8 mouse cellular contexts compared by ENCODE assay signal in genomic region chr11:54438366-54438781, GRCm38 (mm10). TPM values are rescaled to one million over a fixed set of nuclear protein-coding genes. Genes with fewer than 3 reads are reported as not detected.
DNase-seq lines count a peak whose midpoint lies in the region; ATAC-seq and TF ChIP-seq lines count a peak whose summit lies in the region.

No protein-coding gene starts in this region.

- no peaks in the 10 kb centered on the region for H3K9me3 ChIP-seq in intestine, embryonic 14.5 days (ENCODE audit: control insufficient read depth, low read length)
- H3K9me3 ChIP-seq in midbrain, embryonic 16.5 days (replicated peaks; ENCODE audit: control insufficient read depth, low read length, poor library complexity, severe bottlenecking): no peaks in the 10 kb centered on the region
- H3K9me3 ChIP-seq in stomach, embryonic 16.5 days (replicated peaks; ENCODE audit: control insufficient read depth, low read length): no peaks in the 10 kb centered on the region

- H3K79me2 ChIP-seq in liver, adult 2 months (ENCODE audit: control insufficient read depth, insufficient read depth, low read length): peaks cover 19% of the 10 kb centered on the region; the same call in 1 of the 2 replicates

- peak overlapping the region; percentile 82 for H3K4me2 ChIP-seq in intestine, embryonic 14.5 days (ENCODE audit: low read length)
- H3K4me2 ChIP-seq in midbrain, embryonic 16.5 days (ENCODE audit: low read length): peak overlapping the region; percentile 71
- peak overlapping the region; percentile 78 for H3K4me2 ChIP-seq in stomach, embryonic 16.5 days (ENCODE audit: low read depth, low read length)

- H3K36me3 ChIP-seq in intestine, embryonic 14.5 days (ENCODE audit: control insufficient read depth, insufficient read depth, low read length): no peaks in the 10 kb centered on the region
- H3K36me3 ChIP-seq in liver, adult 2 months (ENCODE audit: control insufficient read depth, insufficient read depth, low read length): no peaks in the 10 kb centered on the region
- H3K36me3 ChIP-seq in midbrain, embryonic 16.5 days (ENCODE audit: control insufficient read depth, insufficient read depth, low read length): no peaks in the 10 kb centered on the region
- no peaks in the 10 kb centered on the region for H3K36me3 ChIP-seq in stomach, embryonic 16.5 days (ENCODE audit: control insufficient read depth, insufficient read depth, low read length)

- peak overlapping the region; percentile 90 for H3K9ac ChIP-seq in intestine, embryonic 14.5 days (ENCODE audit: low read length)
- H3K9ac ChIP-seq in liver, adult 2 months (ENCODE audit: low read depth, low read length): peak overlapping the region; percentile 99
- H3K9ac ChIP-seq in midbrain, embryonic 16.5 days (ENCODE audit: low read depth, low read length): peak overlapping the region; percentile 92
- peak overlapping the region; percentile 94 for H3K9ac ChIP-seq in stomach, embryonic 16.5 days (ENCODE audit: low read length)

- WGBS in intestine, embryonic 14.5 days: under 1% methylated on average over 46 of the region's 47 CpGs
- 1% methylated on average over 47 of the region's 47 CpGs for WGBS in liver, adult 2 months
- WGBS in midbrain, embryonic 16.5 days: under 1% methylated on average over 46 of the region's 47 CpGs
- WGBS in stomach, embryonic 16.5 days: 0% methylated on average over 47 of the region's 47 CpGs

- no peaks in the 10 kb centered on the region; the same call in 1 of the 2 replicates for H3K27me3 ChIP-seq in intestine, embryonic 14.5 days (replicated peaks; ENCODE audit: control insufficient read depth, insufficient read depth, low read length)
- H3K27me3 ChIP-seq in liver, adult 2 months (ENCODE audit: control insufficient read depth, insufficient read depth, low read length): no peaks in the 10 kb centered on the region
- no peaks in the 10 kb centered on the region for H3K27me3 ChIP-seq in midbrain, embryonic 16.5 days (ENCODE audit: control insufficient read depth, insufficient read depth, low read depth, low read length)
- no peaks in the 10 kb centered on the region for H3K27me3 ChIP-seq in stomach, embryonic 16.5 days (ENCODE audit: control insufficient read depth, insufficient read depth, low read length)

- DNase-seq in 3T3-L1 (ENCODE audit: low read depth, low spot score) (peak; percentile 41), MN1 (ENCODE audit: low spot score) (peak; percentile 72)
- DNase-seq in cerebellum, adult 9-11 months: peak; percentile 71
- DNase-seq in frontal cortex, postnatal 36 days (ENCODE audit: low spot score in 2 of 2): peak; percentile 56 to 60
- peak; percentile 84 for DNase-seq in intestine, embryonic 14.5 days (ENCODE audit: low spot score)
- no peak for DNase-seq in liver, adult 2 months (ENCODE audit: extremely low read depth, low read depth, low spot score)

- peak overlapping the region; percentile 96 for H3K4me3 ChIP-seq in intestine, embryonic 14.5 days (ENCODE audit: low read depth, low read length)
- peak overlapping the region; percentile 99 for H3K4me3 ChIP-seq in liver, adult 2 months (ENCODE audit: insufficient read depth, low read depth, low read length)
- H3K4me3 ChIP-seq in midbrain, embryonic 16.5 days (ENCODE audit: low read depth, low read length): peak overlapping the region; percentile 97
- peak overlapping the region; percentile 96 for H3K4me3 ChIP-seq in stomach, embryonic 16.5 days (replicated peaks; ENCODE audit: low read length)

- no peak for TF ChIP-seq CTCF in liver, adult 2 months (IDR thresholded peaks at IDR 0.05; ENCODE audit: low read depth, low read length)

- peak overlapping the region; percentile 83 for H3K27ac ChIP-seq in intestine, embryonic 14.5 days (ENCODE audit: low read depth)
- H3K27ac ChIP-seq in liver, adult 2 months (replicated peaks; ENCODE audit: insufficient read depth, low read depth, low read length): peak overlapping the region; percentile 99
- peak overlapping the region; percentile 78 for H3K27ac ChIP-seq in midbrain, embryonic 16.5 days (ENCODE audit: low read length)
- peak overlapping the region; percentile 66 for H3K27ac ChIP-seq in stomach, embryonic 16.5 days (ENCODE audit: low read length)

- ATAC-seq in intestine, embryonic 14.5 days (replicated peaks; ENCODE audit: low FRiP score, low TSS enrichment, low read depth): no peak; the same call in none of the 2 replicates
- ATAC-seq in midbrain, embryonic 16.5 days: peak; percentile 84
- peak; percentile 79 for ATAC-seq in stomach, embryonic 16.5 days (ENCODE audit: insufficient read depth, low FRiP score)

- peaks cover 15% of the 10 kb centered on the region for H3K4me1 ChIP-seq in intestine, embryonic 14.5 days (replicated peaks; ENCODE audit: control insufficient read depth, insufficient read depth, low read length)
- peaks cover 18% of the 10 kb centered on the region for H3K4me1 ChIP-seq in liver, adult 2 months (ENCODE audit: control insufficient read depth, insufficient read depth, low read length)
- H3K4me1 ChIP-seq in midbrain, embryonic 16.5 days (ENCODE audit: control insufficient read depth, insufficient read depth, low read length): peaks cover 23% of the 10 kb centered on the region
- H3K4me1 ChIP-seq in stomach, embryonic 16.5 days (ENCODE audit: control insufficient read depth, insufficient read depth, low read length): peaks cover 4% of the 10 kb centered on the region; the same call in 1 of the 2 replicates

- TF ChIP-seq POLR2A in liver, adult 2 months (IDR thresholded peaks at IDR 0.05; ENCODE audit: extremely low read depth, insufficient read depth, low read length): no peak

RNA-seq across cellular contexts. Expression of gene Fnip1, which starts 0.4 kb away (rescaled TPM):
- polyA plus RNA-seq in intestine, embryonic 14.5 days (2014; fragmentation: Nextera tagmentation; extraction: Ambion mirVana): 12.4 and 14.0 TPM in 2 replicates
- 38.1 and 42.5 TPM in 2 replicates for total RNA-seq in liver, adult 2 months (2014; rRNA removed)
- 2.3 and 2.5 TPM in 2 replicates for polyA plus RNA-seq in liver, adult 2 months (2012; rRNA removed)
- 12.3 and 13.0 TPM in 2 replicates for polyA plus RNA-seq in midbrain, embryonic 16.5 days (2015; fragmentation: Nextera tagmentation; extraction: Ambion mirVana)
- 12.4 and 13.4 TPM in 2 replicates for polyA plus RNA-seq in stomach, embryonic 16.5 days (2015; fragmentation: Nextera tagmentation; extraction: Ambion mirVana)
